Mouse (Mus musculus): ENCODE measurements at regions not wholly inside any gene's neighbourhood (a gene's known extent, or its start where the extent isn't known, plus 50 kb on each side); places are given as distances from the start of the nearest gene placed in this dataset.

DNA sequence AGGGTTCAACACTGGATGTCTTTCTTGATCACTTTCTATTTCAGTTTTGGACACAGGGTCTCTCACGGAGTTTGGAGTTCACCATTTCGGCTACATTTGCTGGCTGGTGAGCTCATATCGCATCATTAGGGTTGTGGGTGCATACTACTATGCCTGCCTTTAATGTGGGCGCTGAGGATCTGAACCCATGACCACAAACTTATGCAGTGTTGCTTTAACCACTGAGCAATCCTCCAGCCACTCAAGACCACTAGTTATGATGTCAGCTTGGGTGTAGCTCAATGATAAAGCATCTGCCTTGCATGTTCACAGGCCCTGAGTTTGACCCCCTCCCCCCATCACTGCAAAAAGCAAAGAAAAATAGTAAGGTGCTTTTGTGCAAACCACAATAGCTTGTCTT lies 178.8 kb upstream of the Ado start:
- TF ChIP-seq CTCF (IDR thresholded peaks at IDR 0.05; ENCODE audit: extremely low read depth, insufficient read length, insufficient replicate concordance, low read depth, low read length) (no peak), POLR2A (IDR thresholded peaks at IDR 0.05; ENCODE audit: low read depth, low read length) (no peak)

Data from small intestine, adult 2 months (tissue).